Mouse (Mus musculus) midbrain, embryonic 11.5 days (tissue): Measurements from ENCODE around the gene Dnajc12. TPM values are rescaled to one million over a fixed set of nuclear protein-coding genes. Genes with fewer than 3 reads are reported as not detected.

Experiments
- polyA plus RNA-seq: library from polyadenylated mRNA; unstranded; fragments of >200 nt; fragmentation: Nextera tagmentation; extraction: Ambion mirVana; gene quantifications from 2 replicates; pipeline ENCODE4 v1.2.1, GENCODE M21; 2014

Gene Dnajc12
- polyA plus RNA-seq, 1 experiment from 2014 or later: 18.6 TPM

Other genes with a start within 250 kb of the Dnajc12 start
- 0.12 TPM in 1 of 2 replicates, not detected in the other for gene Mypn, start 178.5 kb upstream of the Dnajc12 start, polyA plus RNA-seq
- 53.9 and 54.6 TPM in 2 replicates for gene Herc4, start 138.6 kb upstream of the Dnajc12 start, polyA plus RNA-seq
- gene Sirt1, start 739 bp upstream of the Dnajc12 start, polyA plus RNA-seq: 9.8 and 10.0 TPM in 2 replicates
- not detected in 2 replicates for gene Gm7075, start 39.3 kb downstream of the Dnajc12 start, polyA plus RNA-seq
- gene Ctnna3, start 47.7 kb downstream of the Dnajc12 start, polyA plus RNA-seq: 0.06 TPM in 1 of 2 replicates, not detected in the other